Mouse (Mus musculus) gastrocnemius, adult 8-10 months (tissue): ENCODE results near the gene Rpl23. TPM values are rescaled to one million over a fixed set of nuclear protein-coding genes. Genes with fewer than 3 reads are reported as not detected.
"Not testable (repeated sequence)": the region's sequence is repeated elsewhere in the genome, so short reads cannot be mapped to it uniquely, and the experiment has no call there.

Experiments
- DNase-seq, 2 experiments: peaks; one replicate each; pipeline ENCODE4 v3.0.0; 2022; ENCODE audit warnings: low spot score in 2 of 2
- total RNA-seq, 4 experiments: library from RNA; stranded (reverse); gene quantifications; 2 replicates each; pipeline ENCODE4 v1.2.4; 2022

Gene Rpl23
- total RNA-seq, 4 experiments from 2014 or later, result 371 to 534 (median 431) TPM

DNA sequence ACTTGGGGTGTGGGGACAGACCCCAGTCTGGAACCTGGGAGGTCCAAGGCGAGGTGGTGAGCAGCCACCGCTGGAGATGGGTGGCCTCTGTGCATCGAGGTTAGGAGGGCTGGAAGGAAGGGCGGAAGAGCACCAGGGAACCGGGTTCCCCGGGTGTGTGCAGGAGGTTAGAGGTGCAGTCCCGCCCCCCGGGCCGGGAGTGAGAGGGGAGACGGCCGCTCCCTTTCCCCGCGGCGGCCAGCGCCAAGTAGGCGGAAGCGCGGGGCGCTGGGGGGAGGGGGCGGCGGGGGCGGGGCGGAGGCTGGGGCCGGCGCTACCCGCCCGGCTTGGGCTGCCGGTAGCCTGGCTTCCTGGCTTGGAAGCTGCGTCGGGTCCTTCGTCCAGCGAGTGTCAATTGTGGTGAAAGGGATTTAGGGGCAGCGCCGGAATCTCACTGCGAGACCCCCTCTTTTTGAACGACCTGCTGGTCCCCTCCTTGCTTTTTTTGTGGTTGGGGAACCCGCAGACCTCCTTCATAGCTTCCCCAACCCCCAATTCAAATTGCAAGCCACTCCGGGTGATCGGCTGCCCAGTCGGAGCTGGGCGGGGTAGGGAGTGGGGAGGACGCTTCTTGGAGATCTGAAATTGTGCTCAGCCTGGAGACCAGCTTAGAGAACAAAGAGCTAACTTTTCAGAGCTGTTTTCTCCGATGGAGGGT is 17.9 kb upstream of the Rpl23 start:
- peak; percentile 50 to 70 for DNase-seq

DNA sequence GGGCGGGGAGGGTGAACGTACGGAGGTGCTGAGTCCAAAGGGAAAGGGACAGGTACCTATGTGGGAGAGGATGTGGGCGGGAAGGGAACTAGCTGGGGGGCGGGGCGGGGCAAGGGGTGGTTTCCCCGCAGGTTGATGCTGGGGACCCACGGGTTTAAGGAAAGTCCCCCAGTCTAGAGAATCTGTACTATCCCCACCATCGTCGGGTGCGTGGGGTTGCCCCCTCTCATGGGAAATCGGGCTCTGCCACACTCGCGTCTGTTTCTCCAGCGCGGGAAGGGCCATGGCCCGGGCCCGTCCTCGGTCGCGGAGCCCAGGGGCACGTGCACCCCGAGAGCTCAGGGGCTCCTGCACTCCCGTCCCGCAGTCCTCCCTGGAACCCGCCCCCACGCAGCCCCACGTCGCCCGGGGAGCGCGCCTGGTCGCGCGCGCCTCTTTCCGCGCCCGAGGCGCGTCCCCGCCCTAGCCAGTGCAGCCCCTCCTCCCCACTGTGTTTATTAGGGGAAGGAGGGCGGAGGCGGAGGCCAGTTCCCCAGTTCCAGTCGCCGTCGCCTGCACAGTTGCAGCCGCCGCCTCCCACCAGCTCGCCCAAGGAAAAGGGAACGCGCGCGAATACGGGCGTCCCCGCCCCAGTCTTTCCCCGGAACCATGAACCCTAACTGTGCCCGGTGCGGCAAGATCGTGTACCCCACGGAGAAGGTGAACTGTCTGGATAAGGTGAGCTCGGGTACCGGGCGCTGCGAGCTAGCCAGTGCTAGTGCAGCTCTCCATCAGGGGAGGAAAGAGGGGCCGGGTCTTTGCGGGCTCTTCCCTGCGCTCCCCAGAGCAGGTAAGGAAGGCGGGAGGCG is 17.1 kb upstream of the Rpl23 start:
- DNase-seq, result peak; percentile 74 to 77

DNA sequence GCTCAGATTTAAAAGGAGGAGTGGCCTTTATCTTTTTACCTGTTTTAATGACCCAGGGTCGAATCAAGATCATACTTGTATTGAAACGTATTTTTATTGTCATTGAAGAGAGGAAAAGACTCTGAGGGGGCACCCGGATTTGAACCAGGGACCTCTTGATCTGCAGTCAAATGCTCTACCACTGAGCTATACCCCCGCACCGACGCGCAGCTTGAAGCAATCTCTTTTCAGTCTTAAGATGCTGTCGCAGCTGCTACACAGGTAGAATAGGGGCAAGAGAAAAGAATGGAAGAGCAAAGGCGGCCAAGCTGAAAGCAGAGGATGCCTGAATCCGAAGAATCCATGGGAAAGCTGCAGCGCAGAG is 16.5 kb upstream of the Rpl23 start, which contains the start of gene Lasp1:
Lasp1 (plus strand) TSS at position 219 of the 364 bp plus-strand sequence.
- peak; percentile 78 to 83 for DNase-seq

DNA sequence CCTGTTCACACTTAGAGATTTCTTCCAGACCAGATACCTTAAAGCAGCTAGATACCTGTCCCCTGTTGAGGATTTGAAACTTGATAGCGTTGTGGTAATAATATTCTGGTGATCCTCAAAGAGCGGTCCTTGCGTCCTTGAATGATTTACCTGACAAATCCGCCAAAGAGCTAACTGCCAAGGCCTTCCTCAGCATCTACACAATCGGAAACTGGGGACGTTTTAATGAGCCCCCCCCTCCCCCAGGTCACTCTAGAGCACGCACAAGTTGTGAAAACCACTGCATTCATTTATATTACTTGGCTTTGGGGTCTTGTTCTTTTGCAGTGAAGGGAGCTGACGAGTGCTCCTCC is 15.8 kb upstream of the Rpl23 start:
- DNase-seq, result no peak

DNA sequence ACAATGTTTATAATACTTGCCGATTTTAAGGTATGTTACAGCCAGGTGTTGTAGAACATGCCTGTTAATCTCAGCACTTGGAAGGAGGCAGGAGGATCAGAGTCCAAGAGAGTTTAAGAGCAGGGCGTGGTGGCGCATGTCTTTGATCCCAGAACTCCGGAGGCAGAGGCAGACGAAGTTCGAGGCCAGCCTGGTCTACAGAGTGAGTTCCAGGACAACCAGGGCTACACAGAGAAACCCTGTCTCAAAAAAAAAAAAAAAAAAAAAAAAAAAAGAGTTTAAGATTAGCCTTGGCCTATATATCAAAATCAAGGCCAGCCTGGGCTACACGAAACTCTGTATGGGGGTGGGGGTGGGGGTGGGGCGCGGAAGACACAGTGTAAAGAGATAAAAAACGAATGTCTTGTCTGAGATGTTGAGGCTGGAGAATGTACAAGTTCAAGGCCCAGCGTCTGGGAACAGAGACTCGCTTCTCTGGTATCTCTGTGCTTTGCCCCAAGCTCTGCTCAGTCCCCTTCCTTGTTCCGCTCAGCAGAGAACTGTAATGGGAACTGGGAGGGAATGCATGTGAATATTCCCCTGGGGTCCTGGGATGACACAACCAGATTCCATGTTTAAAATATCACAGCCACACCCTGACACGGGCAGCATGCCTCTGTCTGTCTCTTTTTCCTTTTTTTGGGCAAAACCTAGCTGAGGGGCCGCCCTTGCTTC is 15.3 kb upstream of the Rpl23 start:
- DNase-seq, result peak in 1 of 2 experiments; percentile 46

DNA sequence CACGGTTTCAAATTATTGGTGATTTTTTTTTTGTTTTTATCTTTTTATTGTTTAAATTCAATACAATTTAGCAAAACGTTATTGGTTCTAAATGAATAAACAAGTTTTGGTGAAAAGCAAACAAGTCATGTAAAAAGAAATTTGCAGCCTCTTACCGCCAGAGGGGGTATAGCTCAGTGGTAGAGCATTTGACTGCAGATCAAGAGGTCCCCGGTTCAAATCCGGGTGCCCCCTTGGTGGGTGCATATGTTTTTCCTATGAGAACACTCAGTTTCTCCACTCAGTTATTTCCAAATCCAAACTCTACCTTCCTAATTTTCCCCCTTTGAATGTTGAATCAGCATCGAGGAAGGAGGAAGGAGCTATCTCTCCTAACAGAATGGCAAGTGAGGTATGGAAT is 14.7 kb upstream of the Rpl23 start:
- peak; percentile 33 to 42 for DNase-seq

DNA sequence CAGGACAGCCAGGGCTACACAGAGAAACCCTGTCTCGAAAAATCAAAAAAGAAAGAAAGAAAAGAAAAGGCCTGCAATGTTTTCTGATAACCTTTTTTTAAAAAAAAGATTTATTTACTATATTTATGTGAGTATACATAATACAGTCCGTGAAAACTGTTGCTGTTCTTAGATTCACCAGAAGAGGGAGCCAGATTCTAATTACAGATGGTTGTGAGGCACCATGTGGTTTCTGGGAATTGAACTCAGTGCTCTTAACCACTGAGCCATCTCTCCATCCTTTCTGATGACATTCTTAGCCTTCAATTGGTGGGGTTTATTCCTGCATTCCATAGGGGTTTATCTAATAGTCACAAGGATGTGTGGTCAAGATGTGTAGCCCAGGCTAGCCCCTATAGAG is 10.9 kb upstream of the Rpl23 start:
- no peak for DNase-seq

DNA sequence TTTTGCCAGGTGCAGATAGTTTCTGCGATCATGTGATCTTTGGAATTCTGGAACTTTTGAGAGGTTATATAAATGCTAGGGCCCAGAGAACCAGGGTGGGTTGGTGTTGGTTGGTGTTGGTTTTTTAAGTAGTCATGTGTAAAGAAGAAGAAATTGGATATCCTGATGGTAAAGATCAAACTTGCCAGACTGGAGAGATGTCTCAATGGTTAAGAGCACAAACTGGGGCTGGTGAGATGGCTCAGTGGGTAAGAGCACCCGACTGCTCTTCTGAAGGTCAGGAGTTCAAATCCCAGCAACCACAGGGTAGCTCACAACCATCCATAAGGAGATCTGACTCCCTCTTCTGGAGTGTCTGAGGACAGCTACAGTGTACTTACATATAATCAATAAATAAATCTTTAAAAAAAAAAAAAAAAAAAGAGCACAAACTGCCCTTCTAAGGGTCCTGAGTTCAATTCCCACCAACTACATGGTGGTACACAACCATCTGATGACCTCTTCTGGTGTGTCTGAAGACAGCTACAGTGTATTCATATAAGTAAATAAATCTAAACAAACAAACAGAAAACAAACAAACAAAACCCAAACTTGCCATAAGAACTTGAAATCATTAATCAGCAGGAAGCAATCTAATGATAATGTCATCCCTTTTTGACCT is 8.7 kb upstream of the Rpl23 start:
- not testable (repeated sequence) for DNase-seq

DNA sequence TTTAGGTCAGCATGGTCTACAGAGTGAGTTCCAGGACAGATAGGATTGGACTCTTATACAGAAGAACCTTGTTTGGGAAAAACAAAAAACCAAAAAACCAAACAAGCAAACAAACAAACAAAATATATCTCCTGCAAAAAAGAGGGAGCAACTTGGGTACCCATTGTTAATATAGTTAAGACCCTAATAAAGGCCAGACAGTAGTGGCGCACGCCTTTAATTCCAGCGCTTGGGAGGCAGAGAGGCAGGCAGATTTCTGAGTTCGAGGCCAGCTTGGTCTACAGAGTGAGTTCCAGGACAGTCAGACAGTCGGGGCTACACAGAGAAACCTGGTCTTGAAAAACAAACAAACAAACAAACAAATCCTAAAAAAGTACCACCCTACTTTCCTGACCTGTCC is 7.5 kb upstream of the Rpl23 start:
- DNase-seq, result no peak

DNA sequence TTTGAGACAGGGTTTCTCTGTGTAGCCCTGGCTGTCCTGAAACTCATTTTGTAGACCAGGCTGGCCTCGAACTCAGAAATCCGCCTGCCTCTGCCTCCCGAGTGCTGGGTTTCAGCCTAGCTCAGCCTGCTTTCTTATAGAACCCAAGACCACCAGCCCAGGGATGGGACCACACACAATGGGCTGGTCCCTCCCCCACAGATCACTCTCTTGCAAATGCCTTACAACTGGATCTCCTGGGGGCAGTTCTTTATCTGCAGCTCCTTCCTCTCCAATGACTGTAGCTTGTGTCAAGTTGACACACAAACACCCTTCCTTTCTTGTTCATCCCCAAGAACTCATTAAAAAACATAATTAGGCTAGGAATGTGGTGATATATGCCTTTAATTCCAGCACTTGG is 5.7 kb upstream of the Rpl23 start:
- no peak for DNase-seq

DNA sequence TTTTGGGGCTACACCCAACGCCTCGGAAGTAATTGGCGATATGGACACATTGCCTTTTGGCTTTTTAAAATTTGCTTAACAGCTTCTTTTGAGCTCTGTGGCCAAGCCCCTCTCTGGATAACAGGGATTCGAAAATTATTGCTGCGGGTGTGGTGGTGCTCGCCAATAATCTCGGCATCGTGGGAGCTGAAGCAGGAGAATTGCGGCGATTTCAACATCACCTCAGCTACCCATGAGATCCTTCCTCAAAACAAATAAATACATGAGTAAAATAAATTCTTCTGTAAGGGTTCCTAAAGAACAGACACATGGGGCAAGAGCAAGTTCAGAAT is 293 bp upstream of the Rpl23 start:
- DNase-seq, result no peak

DNA sequence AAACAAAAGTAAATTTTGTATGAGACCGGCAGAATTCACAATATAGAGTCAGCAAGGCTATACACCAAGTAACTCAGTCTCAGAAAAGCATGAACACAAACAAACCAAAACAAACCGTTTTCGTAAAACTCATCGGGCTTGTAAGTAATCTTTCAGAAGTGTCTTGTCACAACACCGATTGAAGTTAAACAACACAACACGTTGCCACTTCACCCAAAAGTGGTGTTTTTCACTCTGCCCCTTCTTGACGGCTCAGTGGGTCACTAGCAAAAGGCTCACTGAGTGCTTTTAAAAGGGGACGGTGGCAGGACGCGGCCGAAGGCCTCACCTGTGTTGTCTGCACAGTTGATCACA is 782 bp downstream of the Rpl23 start:
- DNase-seq, result no peak

DNA sequence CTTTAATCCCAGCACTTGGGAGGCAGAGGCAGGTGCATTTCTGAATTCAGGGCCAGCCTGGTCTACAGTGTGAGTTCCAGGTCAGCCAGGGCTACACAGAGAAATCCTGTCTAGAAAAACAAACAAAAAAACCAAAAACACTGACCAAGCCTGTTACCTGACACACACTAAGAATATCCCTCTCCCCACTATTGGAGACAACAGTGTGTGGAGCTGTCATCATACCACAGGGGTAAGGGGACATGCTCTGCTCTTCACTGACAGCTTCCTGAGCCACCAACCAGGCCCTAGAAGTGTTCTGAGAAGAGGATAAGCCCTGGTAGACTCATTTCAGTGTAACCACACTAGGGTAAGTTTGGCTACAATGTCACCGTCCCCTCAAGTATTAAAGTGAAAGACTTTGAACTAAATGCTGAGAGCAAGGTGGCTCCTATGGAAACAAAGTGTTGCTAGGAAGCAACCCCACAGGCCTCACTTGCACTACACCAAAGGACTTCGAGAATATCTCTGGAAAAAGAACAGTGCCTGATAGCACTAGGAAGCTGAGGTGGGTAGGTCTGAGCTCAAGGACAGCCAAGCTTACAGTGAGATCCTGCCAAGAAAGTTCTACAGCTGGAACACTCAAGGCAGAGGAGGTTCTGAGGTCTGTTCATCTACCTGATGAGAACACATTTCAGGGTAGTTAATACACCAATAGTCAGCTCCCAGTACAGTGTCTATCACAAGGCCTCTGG is 2.1 kb downstream of the Rpl23 start:
- no peak for DNase-seq

DNA sequence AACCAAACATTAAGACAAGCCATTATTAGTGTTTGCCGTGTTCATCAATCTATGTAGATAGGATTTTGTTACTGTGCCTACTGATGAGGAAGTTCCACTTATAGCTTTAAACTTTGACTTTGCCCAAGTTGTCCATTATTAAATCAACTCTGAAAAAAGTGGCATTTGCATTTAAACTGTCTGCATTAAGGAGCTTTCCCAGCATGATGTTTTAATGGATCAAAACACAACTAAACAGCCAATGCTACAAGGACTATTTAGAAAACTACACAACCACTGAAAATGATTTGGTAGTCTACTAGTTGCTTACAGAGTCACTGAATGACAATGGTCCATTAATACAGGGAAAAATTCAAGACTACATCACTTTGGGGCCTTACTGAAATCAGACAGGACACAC is 3.3 kb downstream of the Rpl23 start:
- no peak for DNase-seq

DNA sequence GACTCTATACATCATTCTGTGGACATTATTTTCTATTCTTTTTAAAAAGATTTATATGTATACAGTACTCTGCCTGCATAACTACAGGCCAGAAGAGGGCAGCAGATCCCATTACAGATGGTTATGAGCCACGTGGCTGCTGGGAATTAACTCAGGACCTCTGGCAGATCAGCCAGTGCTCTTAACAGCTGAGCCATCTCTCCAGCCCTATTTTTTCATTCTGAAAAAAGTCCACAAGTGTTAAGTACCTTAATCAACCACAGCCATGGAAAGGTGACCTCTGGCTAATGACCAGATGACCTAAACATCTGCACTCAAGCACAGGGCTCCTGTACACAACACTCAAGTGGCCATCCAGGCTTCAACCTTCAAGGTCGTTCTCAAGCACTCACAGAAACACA is 5.1 kb downstream of the Rpl23 start:
- DNase-seq, result no peak

DNA sequence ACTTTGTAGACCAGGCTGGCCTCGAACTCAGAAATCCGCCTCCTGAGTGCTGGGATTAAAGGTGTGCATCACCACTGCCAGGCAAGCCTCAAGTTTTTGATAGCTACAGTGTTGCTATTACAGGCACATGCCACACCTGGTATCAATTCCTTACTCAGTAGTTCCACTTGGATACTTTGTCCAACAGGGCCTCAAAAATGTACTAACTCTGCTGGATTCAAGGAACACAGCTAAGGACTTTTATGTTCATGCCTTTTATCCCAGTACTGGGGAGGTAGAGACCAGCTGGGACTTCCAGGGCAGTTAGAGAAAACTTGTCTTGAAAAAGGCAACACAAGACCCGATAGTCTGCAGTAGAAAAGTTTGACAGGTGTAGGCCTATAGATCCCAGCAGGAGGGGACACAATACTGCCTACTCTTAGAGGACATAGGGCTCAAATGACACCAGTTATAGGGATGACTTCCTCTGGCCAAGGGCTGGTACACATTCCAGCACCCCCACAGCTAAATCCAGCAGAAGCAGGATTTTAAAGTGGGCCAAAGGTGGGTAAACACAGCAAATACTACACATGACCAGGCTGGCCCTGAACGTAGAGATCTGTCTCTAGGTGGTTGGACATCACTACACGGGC is 5.6 kb downstream of the Rpl23 start:
- no peak for DNase-seq

DNA sequence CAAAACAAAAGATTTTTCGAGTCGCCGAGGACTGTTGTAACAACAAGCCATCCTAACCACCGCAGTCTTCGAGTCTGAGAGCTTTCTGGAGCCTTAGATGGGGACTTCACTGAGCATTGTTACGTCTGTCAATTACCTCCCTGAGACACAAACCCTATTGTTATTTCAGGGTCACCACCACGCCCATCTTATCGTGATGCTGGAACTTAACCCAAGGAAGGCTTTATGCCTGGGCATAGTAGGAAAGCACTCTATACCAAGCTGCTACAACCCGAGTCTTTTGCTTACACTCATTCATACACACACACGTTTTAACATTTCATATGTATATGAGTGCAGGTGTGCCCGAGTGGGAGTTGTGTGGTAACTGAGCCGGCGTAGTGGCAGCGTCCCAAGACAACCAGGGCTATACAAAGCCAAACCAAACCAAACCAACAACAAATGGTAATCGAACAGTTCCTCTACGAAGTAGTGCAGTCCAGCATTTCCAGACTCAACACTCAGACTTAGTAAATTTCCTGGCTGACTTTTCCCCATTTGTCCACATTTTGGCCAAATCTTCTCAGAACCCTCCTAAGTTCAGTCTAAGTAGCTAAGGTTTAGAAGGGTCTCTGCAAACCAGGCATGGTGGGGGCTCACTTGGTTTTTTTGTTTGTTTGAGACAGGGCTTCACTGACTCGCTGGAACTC is 6.3 kb downstream of the Rpl23 start, which contains the start of gene 1700001P01Rik:
1700001P01Rik (minus strand) TSS at position 111 of the 689 bp plus-strand sequence.
- DNase-seq, result no peak

DNA sequence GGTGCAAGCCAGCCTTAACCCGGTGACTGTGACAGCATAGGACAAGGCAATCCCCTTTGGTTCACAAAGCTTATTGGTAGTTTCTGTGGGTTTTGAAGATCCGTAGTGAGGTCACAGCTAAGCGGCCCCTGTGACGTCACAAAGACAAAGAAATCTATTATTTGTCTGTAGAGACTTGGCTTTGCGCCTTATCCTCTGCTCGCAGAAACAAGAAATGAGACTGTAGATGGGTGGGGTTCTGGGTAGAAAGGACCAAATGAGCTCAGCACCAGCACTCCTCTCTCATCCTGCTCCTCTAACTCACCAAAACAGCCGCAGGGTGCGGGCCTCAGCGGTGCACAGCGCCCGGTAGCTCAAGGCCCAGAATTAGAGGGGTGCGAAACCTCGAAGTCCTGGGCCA is 7.1 kb downstream of the Rpl23 start:
- DNase-seq, result no peak

DNA sequence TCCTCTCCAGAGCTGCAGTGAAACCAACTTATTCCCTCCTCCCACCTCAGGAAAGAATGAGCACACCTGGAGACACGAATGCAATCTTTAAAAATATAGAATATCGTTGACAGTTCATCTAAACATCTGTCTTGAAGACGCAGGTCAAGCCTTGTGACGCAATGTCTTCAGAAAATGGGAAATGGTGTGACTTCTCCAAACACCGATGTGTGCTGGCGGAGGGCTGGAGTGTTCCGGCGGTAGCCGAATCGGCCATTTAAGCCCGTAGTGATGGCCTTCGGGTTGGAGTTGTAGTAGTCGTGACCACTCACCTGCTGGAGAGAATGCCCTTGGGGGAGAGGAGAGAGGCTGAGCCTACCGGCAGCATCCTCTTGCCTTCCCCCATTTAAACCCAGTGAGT is 10.8 kb downstream of the Rpl23 start:
- no peak for DNase-seq

DNA sequence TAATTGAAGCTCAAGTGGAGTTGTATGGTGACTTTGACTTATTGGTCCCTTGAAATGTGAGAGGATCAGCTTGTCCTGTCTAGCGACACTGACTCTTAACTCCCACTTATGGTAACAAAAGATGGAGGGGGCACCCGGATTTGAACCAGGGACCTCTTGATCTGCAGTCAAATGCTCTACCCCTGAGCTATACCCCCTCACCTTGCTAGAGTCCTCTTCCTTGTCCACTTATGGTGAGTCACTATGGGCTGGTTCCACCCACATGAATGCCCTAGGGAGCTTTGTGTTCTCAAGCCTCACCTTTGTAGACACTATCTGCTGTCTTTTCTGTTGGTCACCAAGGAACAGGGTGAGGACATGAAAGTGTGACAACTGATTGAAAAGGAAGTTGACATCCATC is 12.5 kb downstream of the Rpl23 start:
- DNase-seq, result peak in 1 of 2 experiments; percentile 9
